Mouse (Mus musculus) hindbrain, embryonic 11.5 days (tissue): Measurements from ENCODE around the gene Rassf9. TPM values are rescaled to one million over a fixed set of nuclear protein-coding genes. Genes with fewer than 3 reads are reported as not detected.

Experiments used
- ATAC-seq: fragments of 200-750 bp; cut with Nextera tagmentation; 2 replicates; pipeline ENCODE4 v1.8.0; 2017; ENCODE audit warnings: mild to moderate bottlenecking, moderate TSS enrichment, moderate library complexity; ENCODE audit not compliant: low FRiP score
- DNase-seq: peaks from one replicate; pipeline ENCODE4 v3.0.0-alpha.2; 2015; ENCODE audit warnings: low spot score
- H3K27ac ChIP-seq: fragments of 300-500 bp; sonication (generic); 2 replicates; pipeline ENCODE4 v1.5.1; 2014; ENCODE audit warnings: mild to moderate bottlenecking, low read depth, low read length
- H3K27me3 ChIP-seq: fragments of 300-500 bp; sonication (generic); 2 replicates; pipeline ENCODE4 v1.6.1; 2014; ENCODE audit warnings: mild to moderate bottlenecking, low read length, moderate library complexity, mixed read lengths; ENCODE audit not compliant: control insufficient read depth, insufficient read depth
- H3K36me3 ChIP-seq: fragments of 300-500 bp; sonication (generic); 2 replicates; pipeline ENCODE4 v1.6.1; 2014; ENCODE audit warnings: mild to moderate bottlenecking, low read length, moderate library complexity, mixed read lengths; ENCODE audit not compliant: control insufficient read depth, insufficient read depth
- H3K4me1 ChIP-seq: fragments of 300-500 bp; sonication (generic); replicated peaks from 2 replicates; pipeline ENCODE4 v1.6.1; 2014; ENCODE audit warnings: low read length, mixed read lengths; ENCODE audit not compliant: control insufficient read depth, insufficient read depth
- H3K4me2 ChIP-seq: fragments of 300-500 bp; sonication (generic); replicated peaks from 2 replicates; pipeline ENCODE4 v1.6.1; 2014; ENCODE audit warnings: mild to moderate bottlenecking, low read depth, low read length
- H3K4me3 ChIP-seq: fragments of 300-500 bp; sonication (generic); 2 replicates; pipeline ENCODE4 v1.5.1; 2014; ENCODE audit warnings: low read depth, low read length
- H3K9ac ChIP-seq: fragments of 300-500 bp; sonication (generic); 2 replicates; pipeline ENCODE4 v1.6.1; 2014; ENCODE audit warnings: low read depth, low read length
- H3K9me3 ChIP-seq: fragments of 300-500 bp; sonication (generic); 2 replicates; pipeline ENCODE4 v1.6.1; 2016; ENCODE audit warnings: low read length; ENCODE audit not compliant: control insufficient read depth
- WGBS: fragments of 180-500 bp; shearing (Covaris S2); extraction: QIAGEN DNeasy Blood & Tissue Kit; methylation state at CpG from one replicate; pipeline ENCODE4 v1.1.7; 2014; 5-methylcytosine and 5-hydroxymethylcytosine counted together
- polyA plus RNA-seq: library from polyadenylated mRNA; unstranded; fragments of >200 nt; fragmentation: Nextera tagmentation; extraction: Ambion mirVana; gene quantifications from 2 replicates; pipeline ENCODE4 v1.2.1, GENCODE M21; 2014

Rassf9 gene
- polyA plus RNA-seq, 1 experiment from 2014 or later = 2.0 TPM

DNA sequence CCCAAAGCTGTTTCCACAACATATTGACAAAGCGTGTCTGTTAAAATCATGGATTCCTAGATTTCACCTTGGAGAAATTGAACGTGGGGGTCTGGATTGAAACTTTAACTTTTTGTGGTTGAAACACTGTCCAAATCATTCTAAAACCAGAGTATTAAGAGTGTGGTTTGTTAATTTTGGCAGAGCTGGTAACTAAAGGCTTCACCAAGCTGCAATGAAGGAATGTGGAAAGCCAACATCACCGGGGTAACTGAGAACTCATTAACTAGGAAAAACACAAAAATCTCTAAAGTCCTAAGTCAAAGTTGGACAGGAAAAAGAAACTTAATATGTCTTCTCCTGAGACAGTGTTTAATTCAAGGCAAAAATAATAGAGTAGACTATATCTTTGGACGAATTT lies 41.9 kb downstream of the Rassf9 start:
- Histone ChIP-seq H3K4me2 (no peak overlapping the region), H3K27ac (no peak overlapping the region), H3K4me1 (no peaks in the 10 kb centered on the region), H3K36me3 (no peaks in the 10 kb centered on the region), H3K27me3 (no peaks in the 10 kb centered on the region), H3K9ac (no peak overlapping the region), H3K4me3 (no peak overlapping the region), H3K9me3 (no peaks in the 10 kb centered on the region)
- DNase-seq (no peak), ATAC-seq (no peak)
- WGBS = 74% methylated on average over 4 of the region's 4 CpGs

DNA sequence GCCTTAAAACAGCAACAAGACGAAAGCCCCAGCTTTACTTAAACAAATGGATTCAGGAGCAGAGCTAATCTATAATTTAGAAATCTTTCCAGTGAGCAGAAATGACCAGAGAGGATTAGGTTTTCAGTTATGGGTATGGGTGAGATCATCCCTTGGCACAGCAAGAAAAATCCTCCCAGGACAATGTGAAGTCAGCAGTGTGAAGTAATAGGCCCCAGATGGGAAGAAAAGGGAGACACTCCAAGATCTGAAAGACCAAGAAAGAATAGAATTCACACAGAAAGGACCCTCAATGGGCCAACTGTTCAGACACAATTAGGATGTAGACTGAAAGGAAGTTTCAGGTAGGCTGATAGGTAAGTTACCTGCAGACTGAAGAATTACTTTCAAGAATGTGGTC lies 50.5 kb downstream of the Rassf9 start:
- ATAC-seq (no peak), DNase-seq (no peak)
- no peak overlapping the region for H3K4me3 ChIP-seq
- H3K27me3 ChIP-seq = no peaks in the 10 kb centered on the region
- no peak overlapping the region for H3K9ac ChIP-seq
- no peaks in the 10 kb centered on the region for H3K9me3 ChIP-seq
- no peak overlapping the region for H3K27ac ChIP-seq
- no peaks in the 10 kb centered on the region for H3K36me3 ChIP-seq
- no peaks in the 10 kb centered on the region for H3K4me1 ChIP-seq
- H3K4me2 ChIP-seq = no peak overlapping the region
- whole genome bisulfite sequencing = 93% methylated on average over 1 of the region's 1 CpGs

DNA sequence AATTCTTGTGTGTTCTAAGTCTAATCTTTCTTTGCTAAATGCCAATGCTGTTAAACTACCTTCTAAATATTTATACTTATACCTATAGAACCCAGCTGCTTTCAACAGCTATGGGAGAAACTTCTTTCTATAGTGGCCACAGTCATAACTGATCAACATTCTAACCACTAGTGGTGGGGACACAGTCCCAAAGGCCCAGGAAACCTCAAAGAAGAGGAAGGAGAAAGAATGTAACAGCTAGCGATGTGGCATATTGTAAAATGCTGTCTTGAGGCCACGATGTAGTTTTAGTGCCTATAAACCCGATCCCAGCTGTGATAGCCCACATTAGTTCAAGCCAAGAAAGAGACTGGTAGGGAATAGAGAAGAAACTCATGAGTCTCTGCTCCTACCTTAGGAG lies 65.9 kb downstream of the Rassf9 start:
- H3K27ac ChIP-seq = no peak overlapping the region
- H3K27me3 ChIP-seq = no peaks in the 10 kb centered on the region
- no peaks in the 10 kb centered on the region for H3K4me1 ChIP-seq
- no peak overlapping the region for H3K9ac ChIP-seq
- no peaks in the 10 kb centered on the region for H3K9me3 ChIP-seq
- H3K4me3 ChIP-seq = no peak overlapping the region
- H3K4me2 ChIP-seq = no peak overlapping the region
- no peak for DNase-seq
- ATAC-seq = no peak
- WGBS = 94% methylated on average over 3 of the region's 3 CpGs
- no peaks in the 10 kb centered on the region for H3K36me3 ChIP-seq

DNA sequence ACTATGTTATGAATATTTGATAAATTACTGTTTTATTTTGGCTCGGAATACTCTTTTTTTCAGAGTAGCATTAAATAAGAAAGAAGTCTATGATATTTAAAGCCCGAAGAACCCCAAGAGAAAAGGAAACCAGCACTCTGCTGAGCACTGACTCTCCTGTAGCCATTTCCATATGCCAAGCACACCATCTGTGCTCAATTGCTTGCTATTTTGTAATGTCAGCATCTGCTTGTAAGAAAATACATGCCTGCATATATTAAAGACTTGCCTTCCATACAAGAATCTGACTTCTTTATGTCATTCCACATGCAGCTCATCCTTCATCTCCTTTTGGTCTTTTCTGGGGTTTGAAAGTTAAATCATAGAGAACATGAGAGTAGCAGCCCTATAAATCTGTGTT lies 82.3 kb downstream of the Rassf9 start:
- ATAC-seq = no peak

More for the DNA sequence above, 82.3 kb downstream of the Rassf9 start:
- H3K27me3 ChIP-seq = no peaks in the 10 kb centered on the region
- H3K9ac ChIP-seq = no peak overlapping the region
- H3K4me2 ChIP-seq = no peak overlapping the region
- H3K4me3 ChIP-seq = no peak overlapping the region
- no peak overlapping the region for H3K27ac ChIP-seq
- H3K4me1 ChIP-seq = no peaks in the 10 kb centered on the region
- H3K36me3 ChIP-seq = no peaks in the 10 kb centered on the region
- no peaks in the 10 kb centered on the region for H3K9me3 ChIP-seq
- WGBS = 86% methylated on average over 2 of the region's 2 CpGs
- DNase-seq = no peak

Other genes with a start within 250 kb of the Rassf9 start
- gene Nts, start 21.7 kb upstream of the Rassf9 start, polyA plus RNA-seq = 0.32 and 0.99 TPM in 2 replicates